Mouse (Mus musculus): ENCODE measurements at regions not wholly inside any gene's neighbourhood (a gene's known extent, or its start where the extent isn't known, plus 50 kb on each side); places are given as distances from the start of the nearest gene placed in this dataset.

GRCm38 (mm10) chr3:50978636-50979035 lies 245.6 kb upstream of the Noct start:
- no peak for TF ChIP-seq CTCF (IDR thresholded peaks at IDR 0.05; ENCODE audit: extremely low read depth, insufficient read depth, low read length)
- no peak for TF ChIP-seq POLR2A (IDR thresholded peaks at IDR 0.05; ENCODE audit: extremely low read depth, insufficient read depth, low read length)

Measured in cortical plate, adult 2 months (tissue).